Mouse (Mus musculus) kidney, embryonic 14.5 days (tissue): ENCODE measurements around the gene Slc4a10. TPM values are rescaled to one million over a fixed set of nuclear protein-coding genes. Genes with fewer than 3 reads are reported as not detected.

ENCODE experiments used
- ATAC-seq: fragments of 200-750 bp; cut with Nextera tagmentation; 2 replicates; pipeline ENCODE4 v1.8.0; 2017; ENCODE audit warnings: moderate number of reproducible peaks, mild to moderate bottlenecking, moderate TSS enrichment, moderate library complexity; ENCODE audit not compliant: low FRiP score, low TSS enrichment
- H3K27ac ChIP-seq: fragments of 300-500 bp; sonication (generic); 2 replicates; pipeline ENCODE4 v1.5.1; 2014; ENCODE audit warnings: low read depth, mild to moderate bottlenecking, low read length, moderate library complexity, mixed read lengths
- H3K27me3 ChIP-seq: fragments of 300-500 bp; sonication (generic); 2 replicates; pipeline ENCODE4 v1.6.1; 2014; ENCODE audit warnings: mild to moderate bottlenecking, low read length; ENCODE audit not compliant: control insufficient read depth, insufficient read depth
- H3K36me3 ChIP-seq: fragments of 300-500 bp; sonication (generic); 2 replicates; pipeline ENCODE4 v1.6.1; 2014; ENCODE audit warnings: low read length, mixed read lengths; ENCODE audit not compliant: control insufficient read depth, insufficient read depth
- H3K4me1 ChIP-seq: fragments of 300-500 bp; sonication (generic); 2 replicates; pipeline ENCODE4 v1.6.1; 2014; ENCODE audit warnings: low read length, mixed read lengths; ENCODE audit not compliant: control insufficient read depth, insufficient read depth
- H3K4me2 ChIP-seq: fragments of 300-500 bp; sonication (generic); replicated peaks from 2 replicates; pipeline ENCODE4 v1.6.1; 2014; ENCODE audit warnings: low read depth, mild to moderate bottlenecking, low read length
- H3K4me3 ChIP-seq: fragments of 300-500 bp; sonication (generic); 2 replicates; pipeline ENCODE4 v1.5.1; 2014; ENCODE audit warnings: mild to moderate bottlenecking, low read length
- H3K9ac ChIP-seq: fragments of 300-500 bp; sonication (generic); 2 replicates; pipeline ENCODE4 v1.6.1; 2014; ENCODE audit warnings: low read depth, mild to moderate bottlenecking, low read length, moderate library complexity
- H3K9me3 ChIP-seq: fragments of 300-500 bp; sonication (generic); 2 replicates; pipeline ENCODE4 v1.6.1; 2016; ENCODE audit warnings: low read length; ENCODE audit not compliant: control insufficient read depth
- WGBS: fragments of 180-500 bp; shearing (Covaris S2); extraction: QIAGEN DNeasy Blood & Tissue Kit; methylation state at CpG from one replicate; pipeline ENCODE4 v1.1.7; 2014; 5-methylcytosine and 5-hydroxymethylcytosine counted together
- polyA plus RNA-seq: library from polyadenylated mRNA; unstranded; fragments of >200 nt; fragmentation: Nextera tagmentation; extraction: Ambion mirVana; gene quantifications from 2 replicates; pipeline ENCODE4 v1.2.1, GENCODE M21; 2014

Slc4a10 gene
- polyA plus RNA-seq, 1 experiment from 2014 or later: 0.23 TPM

GRCm38 (mm10) chr2:62293846-62294245 is 247.6 kb downstream of the Slc4a10 start:
- Histone ChIP-seq H3K27me3 (no peaks in the 10 kb centered on the region), H3K4me3 (no peak overlapping the region), H3K4me2 (no peak overlapping the region), H3K9ac (no peak overlapping the region), H3K4me1 (no peaks in the 10 kb centered on the region), H3K9me3 (no peaks in the 10 kb centered on the region), H3K27ac (no peak overlapping the region), H3K36me3 (no peaks in the 10 kb centered on the region)
- ATAC-seq: no peak
- 64% methylated on average over 2 of the region's 2 CpGs for WGBS

- Histone ChIP-seq H3K9ac (no peak overlapping the region), H3K9me3 (no peaks in the 10 kb centered on the region), H3K27ac (no peak overlapping the region), H3K4me2 (no peak overlapping the region), H3K4me1 (no peaks in the 10 kb centered on the region), H3K4me3 (no peak overlapping the region), H3K27me3 (no peaks in the 10 kb centered on the region), H3K36me3 (no peaks in the 10 kb centered on the region)
- no peak for ATAC-seq
- WGBS: 93% methylated on average over 2 of the region's 2 CpGs
Observed at GRCm38 (mm10) chr2:62301716-62302115, 255.5 kb downstream of the Slc4a10 start.

- H3K27me3 ChIP-seq: no peaks in the 10 kb centered on the region
- H3K9me3 ChIP-seq: no peaks in the 10 kb centered on the region
- no peaks in the 10 kb centered on the region for H3K4me1 ChIP-seq
- H3K36me3 ChIP-seq: no peaks in the 10 kb centered on the region
- H3K4me3 ChIP-seq: no peak overlapping the region
- no peak for ATAC-seq
- no peak overlapping the region for H3K9ac ChIP-seq
- H3K27ac ChIP-seq: no peak overlapping the region
- no peak overlapping the region for H3K4me2 ChIP-seq
- WGBS: 74% methylated on average over 5 of the region's 5 CpGs
Observed at GRCm38 (mm10) chr2:62306978-62307377, 260.7 kb downstream of the Slc4a10 start.

GRCm38 (mm10) chr2:62307477-62307876 is 261.2 kb downstream of the Slc4a10 start:
- no peak overlapping the region for H3K27ac ChIP-seq
- H3K4me3 ChIP-seq: no peak overlapping the region
- no peaks in the 10 kb centered on the region for H3K9me3 ChIP-seq
- H3K27me3 ChIP-seq: no peaks in the 10 kb centered on the region
- no peaks in the 10 kb centered on the region for H3K36me3 ChIP-seq
- WGBS: 89% methylated on average over 2 of the region's 2 CpGs
- H3K9ac ChIP-seq: no peak overlapping the region
- no peaks in the 10 kb centered on the region for H3K4me1 ChIP-seq
- no peak for ATAC-seq
- no peak overlapping the region for H3K4me2 ChIP-seq

- Histone ChIP-seq H3K9me3 (no peaks in the 10 kb centered on the region), H3K27me3 (no peaks in the 10 kb centered on the region), H3K4me3 (no peak overlapping the region), H3K4me1 (no peaks in the 10 kb centered on the region), H3K36me3 (no peaks in the 10 kb centered on the region), H3K9ac (no peak overlapping the region), H3K27ac (no peak overlapping the region), H3K4me2 (no peak overlapping the region)
- ATAC-seq: no peak
- 83% methylated on average over 2 of the region's 2 CpGs for WGBS
Observed at GRCm38 (mm10) chr2:62316930-62317329, 270.7 kb downstream of the Slc4a10 start.

GRCm38 (mm10) chr2:62319489-62319888 is 273.2 kb downstream of the Slc4a10 start:
- H3K9me3 ChIP-seq: no peaks in the 10 kb centered on the region
- WGBS: 86% methylated on average over 3 of the region's 3 CpGs
- ATAC-seq: no peak
- H3K27ac ChIP-seq: no peak overlapping the region
- H3K4me3 ChIP-seq: no peak overlapping the region
- no peak overlapping the region for H3K9ac ChIP-seq
- no peaks in the 10 kb centered on the region for H3K36me3 ChIP-seq
- no peaks in the 10 kb centered on the region for H3K4me1 ChIP-seq
- H3K4me2 ChIP-seq: no peak overlapping the region
- no peaks in the 10 kb centered on the region for H3K27me3 ChIP-seq

- Histone ChIP-seq H3K9ac (no peak overlapping the region), H3K9me3 (no peaks in the 10 kb centered on the region), H3K4me2 (no peak overlapping the region), H3K27ac (no peak overlapping the region), H3K27me3 (no peaks in the 10 kb centered on the region), H3K4me1 (no peaks in the 10 kb centered on the region), H3K36me3 (no peaks in the 10 kb centered on the region), H3K4me3 (no peak overlapping the region)
- WGBS: 81% methylated on average over 9 of the region's 9 CpGs
- no peak for ATAC-seq
Observed at GRCm38 (mm10) chr2:62323078-62323637, 276.9 kb downstream of the Slc4a10 start.

- no peak for ATAC-seq
- Histone ChIP-seq H3K4me2 (no peak overlapping the region), H3K9me3 (no peaks in the 10 kb centered on the region), H3K4me1 (no peaks in the 10 kb centered on the region), H3K36me3 (no peaks in the 10 kb centered on the region), H3K9ac (no peak overlapping the region), H3K27me3 (no peaks in the 10 kb centered on the region), H3K4me3 (no peak overlapping the region), H3K27ac (no peak overlapping the region)
- WGBS: 92% methylated on average over 2 of the region's 2 CpGs
Observed at GRCm38 (mm10) chr2:62325388-62325787, 279.1 kb downstream of the Slc4a10 start.

GRCm38 (mm10) chr2:62331913-62332312 is 285.7 kb downstream of the Slc4a10 start:
- WGBS: 69% methylated on average over 4 of the region's 4 CpGs
- Histone ChIP-seq H3K9ac (no peak overlapping the region), H3K4me3 (no peak overlapping the region), H3K4me1 (no peaks in the 10 kb centered on the region), H3K27me3 (no peaks in the 10 kb centered on the region), H3K9me3 (no peaks in the 10 kb centered on the region), H3K4me2 (no peak overlapping the region), H3K27ac (no peak overlapping the region), H3K36me3 (no peaks in the 10 kb centered on the region)
- no peak for ATAC-seq
